11 mouse cellular contexts compared by ENCODE assay signal in genomic region chr2:83758606-83759215, GRCm38 (mm10). TPM values are rescaled to one million over a fixed set of nuclear protein-coding genes. Genes with fewer than 3 reads are reported as not detected.
DNase-seq lines count a peak whose midpoint lies in the region; ATAC-seq lines count a peak whose summit lies in the region.
"Had no signal": no experiment of that assay in that cellular context is flagged by ENCODE, and none has a peak within 500 bp of the region (broad histone marks: within the 10 kb centered on the region; RNA-seq: fewer than 3 reads in every experiment).

No protein-coding gene starts in this region.

- peaks cover 14% of the 10 kb centered on the region for H3K4me1 ChIP-seq in forebrain, embryonic 16.5 days (replicated peaks; ENCODE audit: control insufficient read depth, insufficient read depth, low read length)
- H3K4me1 ChIP-seq in midbrain, embryonic 12.5 days: peaks cover 13% of the 10 kb centered on the region

- 31% methylated on average over 7 of the region's 7 CpGs for WGBS in forebrain, embryonic 16.5 days
- 35% methylated on average over 7 of the region's 7 CpGs for WGBS in midbrain, embryonic 12.5 days

- no peaks in the 10 kb centered on the region for H3K36me3 ChIP-seq in forebrain, embryonic 16.5 days (ENCODE audit: control insufficient read depth, insufficient read depth)
- no peaks in the 10 kb centered on the region; the same call in 1 of the 2 replicates for H3K36me3 ChIP-seq in midbrain, embryonic 12.5 days

- H3K27me3 ChIP-seq in forebrain, embryonic 16.5 days (replicated peaks; ENCODE audit: control insufficient read depth, insufficient read depth, low read length): no peaks in the 10 kb centered on the region
- no peaks in the 10 kb centered on the region for H3K27me3 ChIP-seq in midbrain, embryonic 12.5 days

- peak overlapping the region; percentile 51 for H3K4me2 ChIP-seq in forebrain, embryonic 16.5 days (ENCODE audit: low read length)
- H3K4me2 ChIP-seq in midbrain, embryonic 12.5 days (replicated peaks): peak overlapping the region; percentile 19
- H3K4me2 ChIP-seq: lung, embryonic 14.5 days had no signal

- DNase-seq in cerebellum, adult 8-10 months: no peak
- DNase-seq in 3134 (ENCODE audit: extremely low read depth, insufficient read length, low spot score): peak; percentile 29
- no peak for DNase-seq in layer of hippocampus, postnatal 25 days (ENCODE audit: extremely low spot score in 1 of 2, low spot score in 1 of 2)
- DNase-seq in spleen, adult 12 weeks (ENCODE audit: low spot score): no peak
- no peak for DNase-seq in urinary bladder, postnatal 4 days (ENCODE audit: low spot score in 2 of 2)
- DNase-seq: gastrocnemius, postnatal 25 days; lung, embryonic 14.5 days; thymus, postnatal 36 days had no signal

- no peak overlapping the region for H3K9ac ChIP-seq in forebrain, embryonic 16.5 days (replicated peaks; ENCODE audit: low read depth, low read length)
- 0 out of 2 replicates have a peak overlapping the region, but pooled peaks have one; percentile 25 for H3K9ac ChIP-seq in midbrain, embryonic 12.5 days (replicated peaks)
- H3K9ac ChIP-seq: lung, embryonic 14.5 days had no signal

- no peak overlapping the region for H3K27ac ChIP-seq in forebrain, embryonic 16.5 days (ENCODE audit: low read length)
- H3K27ac ChIP-seq in midbrain, embryonic 12.5 days (replicated peaks): peak overlapping the region; percentile 61

- ATAC-seq in cerebellum, adult (ENCODE audit: insufficient number of reproducible peaks, low FRiP score, low TSS enrichment): peak; percentile 38
- ATAC-seq in forebrain, embryonic 16.5 days: no peak
- ATAC-seq in midbrain, embryonic 12.5 days (ENCODE audit: low FRiP score, low read depth): no peak

- H3K4me3 ChIP-seq in forebrain, embryonic 16.5 days (replicated peaks; ENCODE audit: low read length): no peak overlapping the region; the same call in 1 of the 2 replicates
- H3K4me3 ChIP-seq in midbrain, embryonic 12.5 days: no peak overlapping the region

- H3K9me3 ChIP-seq in forebrain, embryonic 16.5 days (ENCODE audit: control insufficient read depth, low read length): no peaks in the 10 kb centered on the region
- no peaks in the 10 kb centered on the region for H3K9me3 ChIP-seq in midbrain, embryonic 12.5 days

RNA-seq across cellular contexts. Expression of gene Itgav, which starts 34.5 kb away (rescaled TPM):
- 18.8 and 20.8 TPM in 2 replicates for polyA plus RNA-seq in forebrain, embryonic 16.5 days (2015; fragmentation: Nextera tagmentation; extraction: Ambion mirVana)
- polyA plus RNA-seq in midbrain, embryonic 12.5 days (2016; fragmentation: Nextera tagmentation; extraction: Ambion mirVana): 36.1 and 42.2 TPM in 2 replicates
- 10 to 100 TPM; 47.7 to 56.4 TPM for total RNA-seq in layer of hippocampus, postnatal 25 days (2021)

RNA-seq across cellular contexts. Expression of gene Fam171b, which starts 53.7 kb away (rescaled TPM):
- polyA plus RNA-seq in forebrain, embryonic 16.5 days (2015; fragmentation: Nextera tagmentation; extraction: Ambion mirVana): 76.3 and 78.6 TPM in 2 replicates
- polyA plus RNA-seq in midbrain, embryonic 12.5 days (2016; fragmentation: Nextera tagmentation; extraction: Ambion mirVana): 62.9 and 66.2 TPM in 2 replicates
- 100 to 1,000 TPM; 200 to 203 TPM for total RNA-seq in layer of hippocampus, postnatal 25 days (2021)
